Mouse (Mus musculus) CH12.LX (cell line): Measurements from ENCODE around the gene Zcchc24. TPM values are rescaled to one million over a fixed set of nuclear protein-coding genes. Genes with fewer than 3 reads are reported as not detected.

Experiments
- DNase-seq: peaks from one replicate; pipeline ENCODE4 v3.0.0-alpha.2; 2013; ENCODE audit errors: extremely low read depth
- H3K27ac ChIP-seq: 2 replicates; pipeline ENCODE4 v1.5.1; 2012; ENCODE audit warnings: low read depth, mild to moderate bottlenecking, control low read depth, moderate library complexity; ENCODE audit not compliant: insufficient read depth
- H3K27me3 ChIP-seq: replicated peaks from 2 replicates; pipeline ENCODE3; 2012; ENCODE audit warnings: inconsistent platforms
- H3K36me3 ChIP-seq, 2 experiments: replicated peaks in 1 of 2; 2 replicates each; pipeline versions ENCODE3 to v1.6.1; 2012; ENCODE audit warnings: inconsistent platforms in 1 of 2, low read length in 1 of 2, mild to moderate bottlenecking in 1 of 2, mixed read lengths in 1 of 2, moderate library complexity in 1 of 2; ENCODE audit not compliant: control insufficient read depth in 1 of 2, insufficient read depth in 1 of 2
- H3K4me1 ChIP-seq, 2 experiments: 2 replicates each; pipeline ENCODE4 v1.6.1; 2012; ENCODE audit warnings: inconsistent platforms in 1 of 2, moderate library complexity in 1 of 2; ENCODE audit not compliant: insufficient read depth in 2 of 2, control insufficient read depth in 1 of 2
- H3K4me2 ChIP-seq: 2 replicates; pipeline ENCODE4 v1.6.1; 2012; ENCODE audit warnings: low read depth, mild to moderate bottlenecking, control low read depth; ENCODE audit not compliant: poor library complexity, insufficient read depth, severe bottlenecking
- H3K4me3 ChIP-seq, 3 experiments: fragments of 150-350 bp in 1 of 3; sonication (generic) in 1 of 3; replicated peaks in 1 of 3; 2 replicates each; pipeline versions ENCODE3 to v1.5.1; 2011 to 2012; ENCODE audit warnings: low read depth in 2 of 3, low read length in 2 of 3, mild to moderate bottlenecking in 2 of 3, moderate library complexity in 2 of 3, control low read depth in 1 of 3, improper control_type of control experiment in 1 of 3, inconsistent platforms in 1 of 3, mixed read lengths in 1 of 3; ENCODE audit not compliant: poor library complexity in 1 of 3
- H3K79me2 ChIP-seq: replicated peaks from 2 replicates; pipeline ENCODE4 v1.6.1; 2012; ENCODE audit warnings: mild to moderate bottlenecking, moderate library complexity; ENCODE audit not compliant: control insufficient read depth, poor library complexity, insufficient read depth, severe bottlenecking; ENCODE audit errors: extremely low read depth
- H3K9ac ChIP-seq: 2 replicates; pipeline ENCODE4 v1.6.1; 2012; ENCODE audit warnings: low read depth, mild to moderate bottlenecking, control low read depth, moderate library complexity; ENCODE audit not compliant: insufficient read depth
- H3K9me3 ChIP-seq: replicated peaks from 2 replicates; pipeline ENCODE3; 2012; ENCODE audit warnings: low read length, inconsistent platforms, mixed read lengths
- BHLHE40 ChIP-seq: IDR thresholded peaks from 2 replicates; pipeline ENCODE4 v1.6.1; 2011; ENCODE audit warnings: mild to moderate bottlenecking, low read depth, low read length, improper control_type of control experiment
- CHD1 ChIP-seq: IDR thresholded peaks from 2 replicates; pipeline ENCODE4 v1.6.1; 2012; ENCODE audit warnings: low read depth, low read length, improper control_type of control experiment, inconsistent platforms
- CTCF ChIP-seq, 2 experiments: IDR thresholded peaks in 1 of 2; conservative IDR thresholded peaks in 1 of 2; 2 replicates each; pipeline ENCODE4 v1.5.1; 2011 to 2012; ENCODE audit warnings: low read depth in 2 of 2, low read length in 2 of 2, improper control_type of control experiment in 1 of 2, inconsistent platforms in 1 of 2, mild to moderate bottlenecking in 1 of 2, moderate library complexity in 1 of 2
- E2F4 ChIP-seq: IDR thresholded peaks from 2 replicates; pipeline ENCODE4 v1.6.1; 2011; ENCODE audit warnings: low read depth, low read length, improper control_type of control experiment; ENCODE audit not compliant: insufficient replicate concordance
- ELF1 ChIP-seq: IDR thresholded peaks from 2 replicates; pipeline ENCODE4 v1.6.1; 2014; ENCODE audit warnings: low read depth, mild to moderate bottlenecking, inconsistent platforms, low read length, improper control_type of control experiment
- EP300 ChIP-seq: IDR thresholded peaks from 2 replicates; pipeline ENCODE4 v1.6.1; 2011; ENCODE audit warnings: low read length, improper control_type of control experiment
- IRF4 ChIP-seq: IDR thresholded peaks from 2 replicates; pipeline ENCODE4 v1.6.1; 2014; ENCODE audit warnings: low read depth, mild to moderate bottlenecking, inconsistent platforms, low read length, improper control_type of control experiment
- JUN ChIP-seq: IDR thresholded peaks from 2 replicates; pipeline ENCODE4 v1.6.1; 2011; ENCODE audit warnings: low read depth, mild to moderate bottlenecking, low read length, improper control_type of control experiment, moderate library complexity; ENCODE audit not compliant: insufficient read depth
- JUND ChIP-seq: conservative IDR thresholded peaks from 2 replicates; pipeline ENCODE4 v1.6.1; 2011; ENCODE audit warnings: low read depth, low read length, improper control_type of control experiment
- MAFK ChIP-seq: IDR thresholded peaks from 2 replicates; pipeline ENCODE4 v1.6.1; 2011; ENCODE audit warnings: low read length, improper control_type of control experiment; ENCODE audit not compliant: insufficient replicate concordance
- MAZ ChIP-seq: IDR thresholded peaks from 2 replicates; pipeline ENCODE4 v1.6.1; 2012; ENCODE audit warnings: low read depth, mild to moderate bottlenecking, inconsistent platforms, low read length, improper control_type of control experiment, moderate library complexity
- MEF2A ChIP-seq: IDR thresholded peaks from 2 replicates; pipeline ENCODE4 v1.6.1; 2014; ENCODE audit warnings: low read depth, mild to moderate bottlenecking, inconsistent platforms, low read length, improper control_type of control experiment, borderline replicate concordance
- MXI1 ChIP-seq: IDR thresholded peaks from 2 replicates; pipeline ENCODE4 v1.6.1; 2011; ENCODE audit warnings: mild to moderate bottlenecking, low read depth, low read length, improper control_type of control experiment
- POLR2A ChIP-seq: IDR thresholded peaks from 2 replicates; pipeline ENCODE4 v1.6.1; 2011; ENCODE audit warnings: low read depth, mild to moderate bottlenecking, improper control_type of control experiment, low read length
- RCOR1 ChIP-seq: conservative IDR thresholded peaks from 2 replicates; pipeline ENCODE4 v1.6.1; 2012; ENCODE audit warnings: low read depth, mild to moderate bottlenecking, inconsistent platforms, low read length, improper control_type of control experiment
- SIN3A ChIP-seq: IDR thresholded peaks from 2 replicates; pipeline ENCODE4 v1.6.1; 2012; ENCODE audit warnings: low read length, improper control_type of control experiment, inconsistent platforms
- SMC3 ChIP-seq: IDR thresholded peaks from 2 replicates; pipeline ENCODE4 v1.6.1; 2011; ENCODE audit warnings: low read depth, low read length, improper control_type of control experiment
- TBP ChIP-seq: conservative IDR thresholded peaks from 2 replicates; pipeline ENCODE4 v1.6.1; 2011; ENCODE audit warnings: low read depth, low read length, improper control_type of control experiment
- UBTF ChIP-seq: IDR thresholded peaks from 2 replicates; pipeline ENCODE4 v1.6.1; 2012; ENCODE audit warnings: low read depth, mild to moderate bottlenecking, inconsistent platforms, low read length, improper control_type of control experiment, moderate library complexity
- USF1 ChIP-seq: IDR thresholded peaks from 2 replicates; pipeline ENCODE4 v1.6.1; 2014; ENCODE audit warnings: low read depth, mild to moderate bottlenecking, inconsistent platforms, low read length, improper control_type of control experiment
- USF2 ChIP-seq: conservative IDR thresholded peaks from 2 replicates; pipeline ENCODE4 v1.6.1; 2011; ENCODE audit warnings: low read depth, low read length, improper control_type of control experiment
- dilution Hi-C: fragments of 300-500 bp; cut with MboI; formaldehyde crosslinking; loops from 2 replicates; pipeline ENCODE4 v1.14.3; 2020; ENCODE audit warnings: low sequenced_read_pairs; ENCODE audit not compliant: extremely low pct_unique_long_range_greater_than_20kb, extremely low pct_ligation_motif_present
- in situ Hi-C: fragments of 300-500 bp; cut with MboI; formaldehyde crosslinking; loops from 3 replicates; pipeline ENCODE4 v1.14.3; 2019; ENCODE audit warnings: low sequenced_read_pairs, low pct_ligation_motif_present, low pct_unique_long_range_greater_than_20kb, mixed read lengths
- polyA plus RNA-seq: library from polyadenylated mRNA; unstranded; fragments of >175 nt; gene quantifications from 2 replicates; pipeline ENCODE4 v1.2.1, GENCODE M21; 2012; ENCODE audit warnings: low read depth; ENCODE audit not compliant: insufficient read length
- total RNA-seq, 2 experiments: library from RNA; depleted of rRNA; stranded (reverse); fragments of 300-350 nt in 1 of 2; fragments of >200 nt in 1 of 2; gene quantifications; 2 replicates each; pipeline ENCODE4 v1.2.3; 2012 to 2014

Gene Zcchc24
- total and polyA plus RNA-seq, 3 experiments, result 0.05 to 0.44 (median 0.08) TPM

DNA sequence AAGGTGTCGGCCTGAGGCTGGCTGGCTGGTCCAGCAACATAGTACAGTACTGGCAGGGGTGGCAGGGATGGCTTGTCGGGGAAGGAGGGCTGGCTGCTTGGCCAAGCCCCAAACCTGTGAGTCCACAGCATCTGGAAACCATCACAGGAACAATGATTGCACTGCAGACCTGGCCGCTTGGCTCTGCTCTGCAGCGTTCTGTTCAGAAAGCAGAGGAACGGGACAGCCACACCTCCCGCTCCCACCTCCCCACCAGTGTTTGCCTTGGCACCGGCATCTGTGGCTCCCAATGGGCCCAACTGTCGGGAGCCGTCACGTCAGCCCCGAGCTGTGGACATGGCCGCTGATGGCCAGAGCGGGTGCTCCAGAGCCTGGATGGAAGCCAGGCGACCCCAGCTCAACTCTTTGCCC lies 30.2 kb downstream of the Zcchc24 start:
- TF ChIP-seq MXI1, result no peak
- TF ChIP-seq CHD1, result no peak
- TF ChIP-seq USF1, result no peak
- TF ChIP-seq IRF4, result no peak
- TF ChIP-seq SIN3A, result no peak
- H3K79me2 ChIP-seq, result no peaks in the 10 kb centered on the region
- H3K36me3 ChIP-seq, result no peaks in the 10 kb centered on the region
- no peak overlapping the region for H3K4me2 ChIP-seq
- no peak overlapping the region for H3K27ac ChIP-seq
- H3K4me3 ChIP-seq, result no peak overlapping the region
- no peak for DNase-seq
- no peak overlapping the region for H3K9ac ChIP-seq
- H3K4me1 ChIP-seq, result peaks cover 0 to 9% of the 10 kb centered on the region in 2 experiments; a peak in 1 of 4 replicates
- peaks cover 56% of the 10 kb centered on the region for H3K27me3 ChIP-seq
- dilution Hi-C loops (no loop called here), in situ Hi-C loops (no loop called here)
- no peaks in the 10 kb centered on the region for H3K9me3 ChIP-seq

GRCm38 (mm10) chr14:25736589-25736988 lies 32.2 kb downstream of the Zcchc24 start:
- dilution Hi-C loops, result no loop called here
- Histone ChIP-seq H3K4me3 (no peak overlapping the region), H3K9ac (no peak overlapping the region), H3K4me2 (no peak overlapping the region), H3K27ac (no peak overlapping the region)
- no peak for DNase-seq
- in situ Hi-C loops, result no loop called here
- TF ChIP-seq USF2 (no peak), SIN3A (no peak), CHD1 (no peak), JUN (no peak), MEF2A (no peak), E2F4 (no peak), UBTF (no peak), POLR2A (no peak), SMC3 (no peak), MAZ (no peak), USF1 (no peak), RCOR1 (no peak), CTCF (conservative IDR thresholded peaks at IDR 0.05 in 1 of 2, IDR thresholded peaks at IDR 0.05 in 1 of 2; ENCODE audit: low read depth in 2 of 2, low read length in 2 of 2) (no peak), JUND (no peak), TBP (no peak), EP300 (no peak), ELF1 (no peak), MAFK (no peak), BHLHE40 (no peak)
- TF ChIP-seq, all 38 proteins: peak for 0
- Histone ChIP-seq H3K27me3 (peaks cover 56% of the 10 kb centered on the region), H3K9me3 (no peaks in the 10 kb centered on the region), H3K4me1 (peaks cover 0 to 7% of the 10 kb centered on the region in 2 experiments; a peak in 1 of 4 replicates), H3K36me3 (no peaks in the 10 kb centered on the region), H3K79me2 (no peaks in the 10 kb centered on the region)
